Mouse (Mus musculus): ENCODE results near the gene Specc1. TPM values are rescaled to one million over a fixed set of nuclear protein-coding genes. Genes with fewer than 3 reads are reported as not detected.

The Specc1 gene
- polyA plus RNA-seq, 1 experiment from 2014 or later = 12.0 TPM

DNA sequence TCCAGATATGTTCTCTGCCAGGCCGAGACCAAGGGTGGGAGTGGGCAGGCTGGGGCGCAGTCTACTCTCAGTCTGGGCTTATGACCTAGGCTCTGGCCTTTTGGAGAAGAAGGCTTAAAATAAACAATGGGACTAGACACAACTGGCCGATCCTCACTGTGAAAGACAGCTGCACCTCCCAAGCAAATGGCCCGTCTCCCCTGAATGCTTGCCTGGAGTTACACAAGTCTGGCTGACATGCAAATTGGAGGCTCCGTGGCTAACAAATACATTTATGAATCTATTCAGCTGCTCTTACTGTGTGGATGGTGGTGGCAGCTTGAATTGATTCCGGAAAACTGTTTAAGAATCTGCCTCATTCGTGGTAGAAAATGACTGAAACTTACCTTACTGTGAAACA is 309.1 kb downstream of the Specc1 start:
- H3K36me3 ChIP-seq (ENCODE audit: control insufficient read depth, insufficient read depth, low read length) = no peaks in the 10 kb centered on the region
- H3K9me3 ChIP-seq (ENCODE audit: control insufficient read depth, low read length) = no peaks in the 10 kb centered on the region
- WGBS = 63% methylated on average over 7 of the region's 7 CpGs
- H3K4me3 ChIP-seq (ENCODE audit: low read depth, low read length) = no peak overlapping the region
- no peaks in the 10 kb centered on the region for H3K4me1 ChIP-seq (ENCODE audit: control insufficient read depth, insufficient read depth, low read length)
- ATAC-seq (ENCODE audit: insufficient read depth, low FRiP score, low TSS enrichment) (no peak), DNase-seq (ENCODE audit: low spot score) (no peak)
- no peak overlapping the region for H3K4me2 ChIP-seq (ENCODE audit: low read depth)
- no peak overlapping the region for H3K27ac ChIP-seq (ENCODE audit: low read depth, low read length)
- no peak overlapping the region for H3K9ac ChIP-seq (ENCODE audit: low read length)
- H3K27me3 ChIP-seq (ENCODE audit: control insufficient read depth, insufficient read depth, low read length) = no peaks in the 10 kb centered on the region

GRCm38 (mm10) chr11:62266466-62267214 is 310.1 kb downstream of the Specc1 start:
- H3K4me1 ChIP-seq (ENCODE audit: control insufficient read depth, insufficient read depth, low read length) = no peaks in the 10 kb centered on the region
- no peaks in the 10 kb centered on the region for H3K9me3 ChIP-seq (ENCODE audit: control insufficient read depth, low read length)
- DNase-seq (ENCODE audit: low spot score) (no peak), ATAC-seq (ENCODE audit: insufficient read depth, low FRiP score, low TSS enrichment) (no peak)
- no peak overlapping the region for H3K27ac ChIP-seq (ENCODE audit: low read depth, low read length)
- H3K4me2 ChIP-seq (ENCODE audit: low read depth) = no peak overlapping the region
- H3K36me3 ChIP-seq (ENCODE audit: control insufficient read depth, insufficient read depth, low read length) = no peaks in the 10 kb centered on the region
- no peak overlapping the region for H3K9ac ChIP-seq (ENCODE audit: low read length)
- H3K27me3 ChIP-seq (ENCODE audit: control insufficient read depth, insufficient read depth, low read length) = no peaks in the 10 kb centered on the region
- no peak overlapping the region for H3K4me3 ChIP-seq (ENCODE audit: low read depth, low read length)
- 67% methylated on average over 17 of the region's 17 CpGs for WGBS

DNA sequence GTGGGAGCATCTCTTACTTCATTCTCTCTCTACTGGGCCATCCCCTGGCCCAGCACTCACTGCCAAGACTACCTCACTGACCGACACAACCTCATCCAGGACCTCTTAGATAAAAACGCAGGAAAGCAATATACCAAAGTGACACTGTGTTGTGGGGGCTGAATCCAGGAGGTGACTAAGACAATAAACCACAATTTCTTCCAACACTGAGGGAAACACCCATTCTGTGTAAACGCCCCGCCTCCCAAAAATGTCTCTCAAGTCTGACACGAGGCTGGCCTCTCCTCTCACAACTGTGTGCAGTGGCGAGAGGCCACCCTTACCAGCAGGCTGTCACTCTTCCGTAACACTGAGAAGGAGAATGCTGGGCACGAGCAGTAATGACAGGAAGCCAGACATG is 311.8 kb downstream of the Specc1 start:
- ATAC-seq (ENCODE audit: insufficient read depth, low FRiP score, low TSS enrichment) (no peak), DNase-seq (ENCODE audit: low spot score) (no peak)
- Histone ChIP-seq H3K9me3 (ENCODE audit: control insufficient read depth, low read length) (no peaks in the 10 kb centered on the region), H3K4me2 (ENCODE audit: low read depth) (no peak overlapping the region), H3K9ac (ENCODE audit: low read length) (no peak overlapping the region), H3K27ac (ENCODE audit: low read depth, low read length) (no peak overlapping the region), H3K4me3 (ENCODE audit: low read depth, low read length) (no peak overlapping the region), H3K36me3 (ENCODE audit: control insufficient read depth, insufficient read depth, low read length) (no peaks in the 10 kb centered on the region), H3K27me3 (ENCODE audit: control insufficient read depth, insufficient read depth, low read length) (no peaks in the 10 kb centered on the region), H3K4me1 (ENCODE audit: control insufficient read depth, insufficient read depth, low read length) (no peaks in the 10 kb centered on the region)
- 79% methylated on average over 8 of the region's 8 CpGs for WGBS

GRCm38 (mm10) chr11:62269097-62269496 is 312.5 kb downstream of the Specc1 start:
- Histone ChIP-seq H3K4me1 (ENCODE audit: control insufficient read depth, insufficient read depth, low read length) (no peaks in the 10 kb centered on the region), H3K4me2 (ENCODE audit: low read depth) (no peak overlapping the region), H3K9ac (ENCODE audit: low read length) (no peak overlapping the region), H3K4me3 (ENCODE audit: low read depth, low read length) (no peak overlapping the region), H3K27ac (ENCODE audit: low read depth, low read length) (no peak overlapping the region), H3K9me3 (ENCODE audit: control insufficient read depth, low read length) (no peaks in the 10 kb centered on the region), H3K36me3 (ENCODE audit: control insufficient read depth, insufficient read depth, low read length) (no peaks in the 10 kb centered on the region), H3K27me3 (ENCODE audit: control insufficient read depth, insufficient read depth, low read length) (no peaks in the 10 kb centered on the region)
- ATAC-seq (ENCODE audit: insufficient read depth, low FRiP score, low TSS enrichment) = no peak
- WGBS = 82% methylated on average over 12 of the region's 12 CpGs
- DNase-seq (ENCODE audit: low spot score) = no peak

- no peak overlapping the region for H3K4me3 ChIP-seq (ENCODE audit: low read depth, low read length)
- H3K36me3 ChIP-seq (ENCODE audit: control insufficient read depth, insufficient read depth, low read length) = no peaks in the 10 kb centered on the region
- no peaks in the 10 kb centered on the region for H3K27me3 ChIP-seq (ENCODE audit: control insufficient read depth, insufficient read depth, low read length)
- H3K9ac ChIP-seq (ENCODE audit: low read length) = no peak overlapping the region
- H3K27ac ChIP-seq (ENCODE audit: low read depth, low read length) = no peak overlapping the region
- ATAC-seq (ENCODE audit: insufficient read depth, low FRiP score, low TSS enrichment) = no peak
- WGBS = 64% methylated on average over 5 of the region's 5 CpGs
- no peak for DNase-seq (ENCODE audit: low spot score)
- no peaks in the 10 kb centered on the region for H3K4me1 ChIP-seq (ENCODE audit: control insufficient read depth, insufficient read depth, low read length)
- no peak overlapping the region for H3K4me2 ChIP-seq (ENCODE audit: low read depth)
- H3K9me3 ChIP-seq (ENCODE audit: control insufficient read depth, low read length) = no peaks in the 10 kb centered on the region
Observed at GRCm38 (mm10) chr11:62270851-62271250, 314.3 kb downstream of the Specc1 start.

Other genes with a start within 250 kb of the Specc1 start
- gene Slc5a10, start 235.9 kb upstream of the Specc1 start, polyA plus RNA-seq (2014; fragmentation: Nextera tagmentation; extraction: Ambion mirVana) = not detected in 2 replicates
- 35.3 and 36.1 TPM in 2 replicates for gene Prpsap2, start 194.7 kb upstream of the Specc1 start, polyA plus RNA-seq (2014; fragmentation: Nextera tagmentation; extraction: Ambion mirVana)
- gene Ulk2, start 101.7 kb upstream of the Specc1 start, polyA plus RNA-seq (2014; fragmentation: Nextera tagmentation; extraction: Ambion mirVana) = 32.5 and 37.5 TPM in 2 replicates
- gene Akap10, start 26.5 kb upstream of the Specc1 start, polyA plus RNA-seq (2014; fragmentation: Nextera tagmentation; extraction: Ambion mirVana) = 16.1 and 17.7 TPM in 2 replicates

All from neural tube, embryonic 11.5 days (tissue).